Mouse (Mus musculus) limb, embryonic 12.5 days (tissue): ENCODE results near the gene Cwc25. TPM values are rescaled to one million over a fixed set of nuclear protein-coding genes. Genes with fewer than 3 reads are reported as not detected.

Experiments
- ATAC-seq: fragments of 200-750 bp; cut with Nextera tagmentation; 2 replicates; pipeline ENCODE4 v1.8.0; 2017; ENCODE audit warnings: low read depth, moderate TSS enrichment; ENCODE audit not compliant: insufficient number of reproducible peaks, insufficient read depth, low FRiP score, low TSS enrichment
- H3K27ac ChIP-seq: fragments of 300-500 bp; sonication (generic); 2 replicates; pipeline ENCODE4 v1.5.1; 2016; ENCODE audit warnings: mild to moderate bottlenecking, moderate library complexity
- H3K27me3 ChIP-seq: fragments of 300-500 bp; sonication (generic); 2 replicates; pipeline ENCODE4 v1.6.1; 2016; ENCODE audit warnings: mild to moderate bottlenecking, moderate library complexity
- H3K36me3 ChIP-seq: fragments of 300-500 bp; sonication (generic); 2 replicates; pipeline ENCODE4 v1.6.1; 2016; ENCODE audit warnings: mild to moderate bottlenecking, moderate library complexity
- H3K4me1 ChIP-seq: fragments of 300-500 bp; sonication (generic); replicated peaks from 2 replicates; pipeline ENCODE4 v1.6.1; 2016
- H3K4me2 ChIP-seq: fragments of 300-500 bp; sonication (generic); 2 replicates; pipeline ENCODE4 v1.6.1; 2016; ENCODE audit warnings: mild to moderate bottlenecking, moderate library complexity
- H3K4me3 ChIP-seq: fragments of 300-500 bp; sonication (generic); replicated peaks from 2 replicates; pipeline ENCODE4 v1.5.1; 2016; ENCODE audit warnings: mild to moderate bottlenecking
- H3K9ac ChIP-seq: fragments of 300-500 bp; sonication (generic); replicated peaks from 2 replicates; pipeline ENCODE4 v1.6.1; 2016; ENCODE audit warnings: mild to moderate bottlenecking, moderate library complexity
- H3K9me3 ChIP-seq: fragments of 300-500 bp; sonication (generic); 2 replicates; pipeline ENCODE4 v1.6.1; 2016; ENCODE audit warnings: mild to moderate bottlenecking, moderate library complexity
- WGBS: fragments of 180-500 bp; shearing (Covaris S2); methylation state at CpG from one replicate; pipeline ENCODE4 v1.1.7; 2016; 5-methylcytosine and 5-hydroxymethylcytosine counted together
- polyA plus RNA-seq: library from polyadenylated mRNA; unstranded; fragments of >200 nt; fragmentation: Nextera tagmentation; extraction: Ambion mirVana; gene quantifications from 2 replicates; pipeline ENCODE4 v1.2.1, GENCODE M21; 2016

Gene Cwc25
- polyA plus RNA-seq = 24.6 and 25.6 TPM in 2 replicates

DNA sequence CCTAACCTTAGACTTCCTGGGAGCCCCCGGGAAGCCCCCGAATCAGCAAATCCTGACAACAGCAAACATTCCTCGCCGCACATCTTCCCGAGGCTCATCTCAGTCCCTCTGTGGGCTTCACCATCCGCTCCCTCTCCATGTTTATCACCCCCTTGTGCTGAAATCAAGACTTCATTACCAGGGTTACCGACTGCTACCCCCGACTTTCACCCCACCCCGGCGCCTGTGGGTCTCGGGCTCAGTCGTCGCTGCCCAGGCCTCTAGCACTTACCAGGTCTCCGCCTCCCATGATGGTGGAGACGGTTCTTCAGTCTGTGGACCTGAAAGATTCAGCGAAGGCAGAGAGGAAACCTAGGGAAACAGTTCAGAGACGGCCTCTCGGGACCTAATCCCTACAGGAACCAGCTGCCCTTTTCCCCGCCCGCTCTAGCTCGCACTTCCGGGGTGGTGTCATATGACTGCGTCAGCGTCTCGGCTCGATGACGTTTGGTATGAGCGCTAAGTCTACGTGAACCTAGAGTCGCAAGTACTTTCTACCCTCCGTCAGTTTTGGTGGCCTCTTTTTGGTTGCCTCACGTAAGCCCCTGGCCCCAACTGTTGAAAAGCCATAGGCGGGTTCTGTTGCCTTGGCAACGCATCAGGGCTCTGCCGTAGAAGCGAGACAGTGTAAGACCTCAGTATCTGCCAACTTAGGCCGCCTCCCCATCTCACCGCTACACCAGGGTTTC, at the start of gene Cwc25:
Gene Cwc25, minus strand, starts transcription at position 403 of the 728 bp plus-strand sequence.
- Histone ChIP-seq H3K9ac (peak within 1 kb of the TSS; percentile 89), H3K4me1 (peaks cover 10% of the 10 kb centered on the region), H3K4me2 (peak within 1 kb of the TSS; percentile 83), H3K36me3 (peaks cover 31% of the 10 kb centered on the region), H3K4me3 (peak within 1 kb of the TSS; percentile 93), H3K9me3 (no peaks in the 10 kb centered on the region), H3K27me3 (no peaks in the 10 kb centered on the region), H3K27ac (peak within 1 kb of the TSS; percentile 86)
- WGBS = 1% methylated on average over 38 of the region's 38 CpGs
- peak; percentile 87 for ATAC-seq

DNA sequence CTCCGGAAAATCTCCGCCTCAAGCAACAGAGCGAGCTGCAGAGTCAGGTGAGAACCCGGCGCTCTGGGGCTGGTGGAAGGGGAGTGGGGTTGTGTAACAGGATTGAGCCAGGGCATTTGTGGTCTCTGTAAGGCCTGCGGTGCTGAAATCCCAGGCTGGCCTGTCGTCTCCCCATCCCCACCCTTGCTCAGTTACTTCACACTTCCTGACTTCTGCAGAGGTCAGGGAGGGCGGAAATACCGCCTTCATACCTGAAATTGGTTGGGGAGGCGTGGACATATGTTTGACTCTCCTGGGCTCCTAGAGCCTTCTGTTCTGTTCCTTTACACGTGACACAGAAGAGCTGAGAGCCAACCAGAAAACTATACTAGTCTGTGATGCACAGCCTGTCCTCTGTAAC, 49.4 kb upstream of the Cwc25 start:
- WGBS = 70% methylated on average over 11 of the region's 11 CpGs

DNA sequence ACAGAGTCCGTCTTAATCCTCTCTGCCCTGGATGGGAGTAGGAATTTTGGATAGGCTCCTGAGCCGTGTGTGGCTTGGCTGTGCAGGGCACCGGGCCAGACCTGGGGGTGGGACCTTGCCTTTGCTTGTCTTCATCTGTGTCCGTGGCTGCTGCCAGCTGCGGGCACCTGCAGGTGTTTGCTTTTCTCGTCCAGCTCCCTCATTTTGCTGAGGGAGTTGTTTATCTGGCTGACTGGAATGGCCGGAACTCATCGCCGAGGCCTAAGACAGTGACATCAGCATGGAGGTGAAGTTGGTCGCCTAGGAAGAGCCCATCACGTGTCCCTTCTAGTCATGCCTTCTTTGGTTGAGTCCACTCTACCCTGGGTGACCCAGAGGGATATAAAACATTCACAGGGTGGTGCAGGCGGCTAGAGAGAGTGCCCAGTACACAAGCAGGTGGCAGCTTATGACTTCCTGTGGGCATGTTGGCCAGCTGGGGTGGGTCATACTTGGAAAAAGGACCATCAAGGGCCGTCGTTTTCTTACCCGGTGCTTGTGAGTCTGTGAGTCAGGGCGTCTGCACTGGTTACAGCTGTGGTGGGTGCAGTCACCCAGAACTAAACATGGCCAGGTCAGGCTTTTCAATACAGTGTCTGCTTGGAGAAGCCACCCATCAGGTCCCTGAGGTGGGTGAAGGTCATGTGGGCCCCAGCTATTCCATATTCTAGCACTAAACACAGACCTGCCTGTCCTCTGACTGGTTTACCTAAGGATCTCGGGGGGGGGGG, 47.6 kb upstream of the Cwc25 start:
- Histone ChIP-seq H3K9me3 (no peaks in the 10 kb centered on the region), H3K4me2 (no peak overlapping the region), H3K36me3 (peaks cover 83% of the 10 kb centered on the region), H3K4me3 (no peak overlapping the region), H3K4me1 (peaks cover 85% of the 10 kb centered on the region), H3K27me3 (no peaks in the 10 kb centered on the region), H3K9ac (no peak overlapping the region), H3K27ac (no peak overlapping the region)
- ATAC-seq = no peak
- 86% methylated on average over 17 of the region's 17 CpGs for whole genome bisulfite sequencing

More for the DNA sequence above, 49.4 kb upstream of the Cwc25 start:
- Histone ChIP-seq H3K9ac (0 out of 2 replicates have a peak overlapping the region, but pooled peaks have one; percentile 14), H3K36me3 (peaks cover 86% of the 10 kb centered on the region), H3K27me3 (no peaks in the 10 kb centered on the region), H3K4me1 (peaks cover 73% of the 10 kb centered on the region), H3K4me3 (no peak overlapping the region), H3K4me2 (no peak overlapping the region), H3K9me3 (no peaks in the 10 kb centered on the region), H3K27ac (no peak overlapping the region)
- no peak for ATAC-seq

DNA sequence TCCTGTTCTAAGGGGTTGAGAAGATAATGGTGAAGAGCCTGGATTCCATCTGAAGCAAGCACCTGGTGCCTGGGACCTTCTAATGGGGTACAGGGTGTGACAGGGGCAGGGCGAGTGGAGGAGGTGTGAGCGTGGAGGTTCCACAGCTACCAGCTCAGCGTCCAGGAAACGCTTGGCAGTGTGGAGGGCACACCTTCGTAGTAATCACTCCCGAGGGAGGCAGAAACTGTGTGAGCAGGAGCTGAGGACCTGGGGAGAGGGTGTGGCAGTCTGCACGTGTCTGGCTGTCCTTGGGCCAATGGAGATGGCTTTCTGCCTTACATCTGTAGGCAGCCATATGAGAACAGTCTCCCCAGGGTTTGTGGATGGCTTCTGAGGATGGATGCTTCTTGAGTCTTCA, 46.7 kb upstream of the Cwc25 start:
- H3K27ac ChIP-seq = no peak overlapping the region
- H3K9me3 ChIP-seq = no peaks in the 10 kb centered on the region
- no peaks in the 10 kb centered on the region for H3K27me3 ChIP-seq
- no peak for ATAC-seq
- H3K4me2 ChIP-seq = no peak overlapping the region
- 64% methylated on average over 7 of the region's 7 CpGs for WGBS
- H3K36me3 ChIP-seq = peaks cover 84% of the 10 kb centered on the region
- 0 out of 2 replicates have a peak overlapping the region, but pooled peaks have one; percentile 2 for H3K9ac ChIP-seq
- H3K4me1 ChIP-seq = peaks cover 85% of the 10 kb centered on the region
- no peak overlapping the region for H3K4me3 ChIP-seq

DNA sequence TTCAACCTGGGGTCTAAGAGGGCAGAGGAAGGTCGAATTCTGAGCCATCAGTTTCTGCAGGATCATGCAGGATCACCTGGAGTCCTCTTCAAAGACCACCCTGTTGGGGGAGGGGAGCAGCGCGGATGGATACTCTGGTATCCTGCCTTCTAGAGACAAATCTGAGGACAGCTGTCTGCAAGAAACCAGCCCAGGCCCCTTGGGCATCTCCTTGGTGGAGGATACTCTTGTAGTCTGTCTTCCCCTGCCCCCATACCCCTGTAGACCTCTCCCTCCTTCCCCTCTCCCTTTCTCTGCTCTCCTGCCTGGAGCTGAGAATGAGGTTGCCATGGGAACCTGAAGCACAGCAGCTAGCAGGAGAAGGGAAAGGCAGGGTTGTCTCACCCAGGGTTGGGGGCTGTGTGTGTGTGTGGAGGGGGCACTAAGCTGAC, 46.1 kb upstream of the Cwc25 start:
- H3K9me3 ChIP-seq = no peaks in the 10 kb centered on the region
- peak overlapping the region; percentile 42; the same call in 1 of the 2 replicates for H3K9ac ChIP-seq
- WGBS = 44% methylated on average over 3 of the region's 3 CpGs
- peak overlapping the region; percentile 13; the same call in 1 of the 2 replicates for H3K4me2 ChIP-seq
- no peak overlapping the region for H3K27ac ChIP-seq
- H3K27me3 ChIP-seq = no peaks in the 10 kb centered on the region
- ATAC-seq = no peak
- peaks cover 85% of the 10 kb centered on the region for H3K4me1 ChIP-seq
- no peak overlapping the region for H3K4me3 ChIP-seq
- peaks cover 83% of the 10 kb centered on the region for H3K36me3 ChIP-seq

DNA sequence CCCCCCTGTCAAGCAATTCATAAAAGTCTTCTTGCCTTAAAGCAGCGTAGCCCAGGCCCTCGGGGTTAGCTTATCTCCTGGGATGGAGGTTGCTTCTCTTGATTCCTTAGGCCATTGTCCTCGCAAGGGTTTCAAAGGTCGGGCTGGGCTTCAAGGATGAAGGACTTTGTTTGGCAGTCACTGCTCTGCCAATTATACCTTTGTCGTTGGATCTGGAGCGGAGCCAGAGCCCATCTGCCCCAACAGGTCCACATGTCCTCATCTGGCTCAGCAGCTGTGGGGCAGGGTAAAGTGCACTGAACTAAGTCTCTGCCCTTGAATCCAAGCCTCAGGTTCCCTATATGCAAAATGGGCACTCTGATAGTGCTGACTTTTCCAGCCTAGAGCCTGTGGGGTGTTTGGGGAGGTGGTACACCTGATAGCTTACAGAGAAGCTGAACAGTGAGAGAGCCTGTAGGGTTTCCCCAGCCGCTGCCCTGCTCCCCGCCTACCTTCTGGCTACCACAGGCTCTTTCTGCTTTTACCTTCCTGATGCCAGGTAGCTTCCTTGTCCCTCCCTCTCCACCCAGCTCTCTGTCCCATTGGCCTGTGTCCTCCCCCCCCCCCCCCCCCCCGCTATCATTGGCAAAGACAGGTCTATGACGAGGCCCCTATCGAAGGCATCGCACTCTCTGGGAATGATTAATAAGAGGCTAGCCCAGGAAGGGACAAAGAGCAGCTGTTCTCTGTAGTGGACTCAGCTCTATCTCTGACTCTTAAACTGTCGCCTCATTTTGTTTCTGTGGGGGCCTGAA, 45.4 kb upstream of the Cwc25 start:
- H3K9me3 ChIP-seq = no peaks in the 10 kb centered on the region
- peaks cover 84% of the 10 kb centered on the region for H3K36me3 ChIP-seq
- 53% methylated on average over 12 of the region's 13 CpGs for WGBS
- H3K9ac ChIP-seq = peak overlapping the region; percentile 42; the same call in 1 of the 2 replicates
- no peak for ATAC-seq
- no peak overlapping the region for H3K4me3 ChIP-seq
- H3K27me3 ChIP-seq = no peaks in the 10 kb centered on the region
- peak overlapping the region; percentile 17; the same call in 1 of the 2 replicates for H3K27ac ChIP-seq
- no peak overlapping the region for H3K4me2 ChIP-seq
- peaks cover 80% of the 10 kb centered on the region for H3K4me1 ChIP-seq

DNA sequence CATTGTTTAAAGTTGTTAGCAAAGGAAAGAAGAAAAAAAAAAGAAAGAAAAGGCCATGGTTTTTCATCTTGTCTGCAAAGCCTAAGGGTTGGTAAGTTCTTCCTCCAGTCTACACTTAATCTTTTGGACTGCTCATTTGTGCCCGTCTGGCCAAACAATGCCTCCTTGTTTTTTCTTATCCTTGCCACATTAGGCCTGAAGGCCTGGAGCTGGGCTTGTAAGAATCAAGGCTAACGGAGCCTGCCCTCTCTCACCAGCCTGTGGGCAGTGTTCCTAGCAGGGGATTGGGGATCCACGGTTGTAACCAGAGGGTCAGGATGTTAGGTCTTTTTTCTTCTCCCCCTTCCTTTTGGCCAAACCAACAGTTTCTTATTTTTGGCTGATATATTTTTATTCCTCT, 44.6 kb upstream of the Cwc25 start:
- H3K9me3 ChIP-seq = no peaks in the 10 kb centered on the region
- 42% methylated on average over 3 of the region's 3 CpGs for WGBS
- H3K4me2 ChIP-seq = no peak overlapping the region
- no peak overlapping the region for H3K9ac ChIP-seq
- H3K4me1 ChIP-seq = peaks cover 79% of the 10 kb centered on the region
- H3K4me3 ChIP-seq = no peak overlapping the region
- H3K27ac ChIP-seq = no peak overlapping the region
- peaks cover 78% of the 10 kb centered on the region for H3K36me3 ChIP-seq
- no peak for ATAC-seq
- H3K27me3 ChIP-seq = no peaks in the 10 kb centered on the region

DNA sequence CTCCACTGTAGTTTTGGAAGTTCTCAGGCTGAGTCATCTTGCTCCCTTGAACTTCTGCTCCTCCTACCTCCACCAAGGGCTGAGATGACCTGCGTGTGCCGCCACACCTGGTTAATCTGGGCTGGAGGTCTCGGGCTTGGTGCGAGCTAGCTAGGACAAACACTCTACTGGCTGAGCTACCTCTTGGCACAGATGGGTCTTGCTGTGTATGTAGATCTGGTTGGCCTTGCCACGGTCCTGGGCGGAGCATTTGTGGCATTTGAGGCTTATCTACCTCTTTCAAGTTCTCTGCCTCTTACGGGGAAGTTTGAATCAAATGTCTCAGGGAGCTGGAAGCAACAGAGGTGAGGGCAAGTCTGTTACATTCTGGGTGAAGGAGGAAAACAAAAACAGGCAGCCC, 44.0 kb upstream of the Cwc25 start:
- H3K9me3 ChIP-seq = no peaks in the 10 kb centered on the region
- H3K27ac ChIP-seq = no peak overlapping the region
- peaks cover 72% of the 10 kb centered on the region for H3K36me3 ChIP-seq
- H3K4me3 ChIP-seq = no peak overlapping the region
- no peak for ATAC-seq
- 77% methylated on average over 7 of the region's 7 CpGs for WGBS
- H3K4me2 ChIP-seq = no peak overlapping the region
- H3K27me3 ChIP-seq = no peaks in the 10 kb centered on the region
- no peak overlapping the region for H3K9ac ChIP-seq
- H3K4me1 ChIP-seq = peaks cover 79% of the 10 kb centered on the region

DNA sequence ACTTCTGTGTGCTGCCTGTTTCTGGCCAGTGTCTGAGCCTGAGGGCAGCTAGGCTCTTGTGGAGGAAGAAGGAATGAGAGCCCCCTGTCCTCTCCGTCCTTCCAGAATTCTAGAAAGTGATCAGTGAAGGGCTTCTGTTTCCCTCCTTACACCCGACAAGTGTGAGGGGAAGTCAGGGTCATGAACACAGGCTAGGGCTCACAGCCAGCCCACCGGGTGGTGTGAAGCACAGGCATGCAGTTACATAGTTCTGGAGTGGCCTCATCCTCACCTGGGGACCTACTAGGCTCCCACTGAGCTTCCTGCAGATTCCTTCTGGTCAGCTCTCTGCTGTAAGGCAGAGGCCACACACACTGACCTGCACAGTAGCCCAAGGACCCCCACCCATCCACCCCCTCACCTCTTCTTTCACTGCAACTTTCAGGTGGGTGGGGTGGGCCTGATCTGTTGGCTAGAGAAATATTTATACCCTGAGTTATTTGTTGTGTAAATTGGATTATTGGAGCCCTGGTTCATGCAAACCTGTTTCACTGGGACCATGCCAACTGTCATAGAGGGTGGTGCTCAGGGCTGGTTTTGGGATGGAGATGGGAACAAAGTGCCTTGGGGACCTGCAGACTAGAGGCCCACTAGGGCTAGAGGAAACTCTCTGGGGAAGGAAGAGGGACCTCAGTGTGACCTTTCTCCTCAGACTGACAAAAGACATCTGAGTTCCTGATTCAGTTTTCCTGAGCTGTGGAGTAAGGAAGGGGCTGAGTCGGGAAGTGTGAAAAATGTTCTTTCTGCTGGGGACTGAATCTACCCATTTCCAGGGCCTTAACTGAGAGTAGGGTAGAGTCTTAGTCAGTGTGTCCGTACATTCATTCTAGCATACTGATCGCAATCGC, 43.1 kb upstream of the Cwc25 start:
- WGBS = 71% methylated on average over 7 of the region's 7 CpGs
- H3K36me3 ChIP-seq = peaks cover 63% of the 10 kb centered on the region
- no peak for ATAC-seq
- H3K4me1 ChIP-seq = peaks cover 80% of the 10 kb centered on the region
- H3K4me3 ChIP-seq = no peak overlapping the region
- no peak overlapping the region for H3K4me2 ChIP-seq
- no peaks in the 10 kb centered on the region for H3K27me3 ChIP-seq
- peak overlapping the region; percentile 65 for H3K27ac ChIP-seq
- 0 out of 2 replicates have a peak overlapping the region, but pooled peaks have one; percentile 8 for H3K9ac ChIP-seq
- H3K9me3 ChIP-seq = no peaks in the 10 kb centered on the region

DNA sequence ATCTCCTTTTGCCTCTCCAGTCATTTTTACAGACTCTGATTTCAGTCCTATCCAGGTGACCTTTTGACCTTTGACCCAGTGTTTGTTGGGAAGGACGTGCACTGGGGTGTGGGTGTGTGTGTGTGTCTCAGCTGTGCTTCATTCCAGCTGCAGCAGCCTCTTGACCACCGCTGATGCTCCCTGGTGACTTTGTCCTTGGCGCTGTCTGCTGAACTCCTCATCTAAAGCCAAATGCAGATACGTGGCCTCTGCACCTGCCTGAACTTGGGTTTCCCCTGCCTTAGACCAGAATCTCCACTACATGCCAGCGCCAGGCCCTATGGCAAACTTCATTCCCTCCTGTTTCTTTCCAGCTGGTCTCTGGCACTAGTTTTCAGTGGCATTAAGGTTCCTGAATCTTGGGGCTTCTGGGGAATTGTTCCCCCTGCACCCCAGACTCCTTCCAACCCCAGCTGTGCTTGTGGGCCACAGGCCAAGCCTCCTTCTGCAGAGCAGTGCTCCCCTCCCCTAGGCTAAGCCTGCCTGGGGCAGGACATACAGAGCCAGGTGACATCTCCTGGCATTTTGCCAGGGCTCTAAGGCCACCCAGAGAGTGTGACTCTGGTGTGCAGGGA, 42.4 kb upstream of the Cwc25 start:
- Histone ChIP-seq H3K4me2 (peak overlapping the region; percentile 19; the same call in 1 of the 2 replicates), H3K27ac (peak overlapping the region; percentile 65), H3K9ac (no peak overlapping the region), H3K4me1 (peaks cover 87% of the 10 kb centered on the region), H3K4me3 (no peak overlapping the region), H3K27me3 (no peaks in the 10 kb centered on the region), H3K36me3 (peaks cover 56% of the 10 kb centered on the region), H3K9me3 (no peaks in the 10 kb centered on the region)
- 53% methylated on average over 5 of the region's 5 CpGs for WGBS
- ATAC-seq = no peak
